Mouse (Mus musculus) lung, postnatal 4 days (tissue): ENCODE measurements around the gene Car5a.

Experiments
- DNase-seq, 2 experiments: peaks; one replicate each; pipeline ENCODE4 v3.0.0; 2021

The Car5a gene

DNA sequence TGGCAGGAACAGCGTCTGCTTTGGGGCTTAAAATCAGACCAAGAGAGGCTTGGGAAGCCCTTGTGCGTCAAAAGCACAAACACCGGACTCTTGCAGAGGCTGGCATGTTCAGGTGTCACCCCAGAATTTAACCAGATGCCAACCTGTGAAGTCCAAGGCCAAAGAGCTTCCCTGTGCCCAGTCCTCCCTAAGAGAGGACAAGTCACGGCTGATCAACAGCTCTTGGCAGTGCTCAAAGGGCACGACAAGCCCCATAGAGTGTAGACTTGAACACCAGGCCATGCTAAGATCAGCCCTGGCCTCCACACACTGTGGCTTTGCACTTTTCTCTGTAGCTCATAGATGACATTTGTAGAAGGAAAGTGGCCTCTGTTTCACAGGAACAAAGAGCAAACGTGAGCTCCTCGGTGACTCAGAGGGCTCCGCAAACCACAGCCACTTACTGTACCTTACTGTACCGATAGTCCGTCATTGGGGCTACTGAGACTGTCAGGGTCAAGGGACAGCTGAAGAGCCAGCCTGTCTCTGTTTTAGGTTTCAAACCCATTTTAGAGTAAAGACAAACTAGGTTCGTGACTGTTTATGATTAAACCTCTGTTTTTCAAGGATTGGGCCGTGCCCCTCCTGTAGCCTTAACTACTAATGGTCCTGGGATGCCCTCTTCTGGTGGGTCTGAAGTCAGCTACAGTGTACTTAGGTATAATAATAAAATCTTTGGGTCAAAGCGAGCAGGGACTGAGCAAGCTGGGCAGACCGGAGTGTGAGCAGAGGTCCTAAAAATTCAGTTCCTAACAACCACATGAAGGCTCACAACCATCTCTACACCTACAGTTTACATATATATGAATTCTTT is 11.8 kb downstream of the Car5a start:
- no peak for DNase-seq

DNA sequence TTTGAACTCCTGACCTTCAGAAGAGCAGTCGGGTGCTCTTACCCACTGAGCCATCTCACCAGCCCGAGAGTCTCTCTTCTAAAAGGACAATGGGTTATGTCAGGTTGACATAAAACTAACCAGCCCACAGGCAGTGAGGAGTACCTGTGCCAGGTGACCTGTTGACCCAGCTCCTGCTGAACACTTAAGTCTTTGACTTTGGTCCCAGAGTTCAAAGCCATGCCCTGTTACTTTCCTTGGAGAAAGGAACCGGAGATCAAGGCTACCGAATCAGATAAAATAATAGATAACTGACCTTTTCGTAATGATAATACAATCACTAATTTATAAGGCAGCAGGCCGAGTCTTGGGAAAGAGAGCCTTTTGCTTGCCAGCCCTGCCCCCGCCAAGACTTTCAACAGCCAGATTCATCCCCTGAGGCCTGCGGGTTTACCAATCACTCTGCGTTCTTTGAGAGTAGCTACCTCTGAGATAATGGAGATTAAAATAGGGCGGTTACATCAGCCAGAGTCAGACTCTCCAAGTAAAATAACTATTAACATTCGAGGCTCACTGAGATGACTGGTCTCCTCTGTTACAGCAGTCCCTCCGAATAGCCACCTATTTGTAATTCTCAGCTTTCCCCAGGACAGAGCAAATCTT is 12.6 kb downstream of the Car5a start:
- DNase-seq, result no peak

DNA sequence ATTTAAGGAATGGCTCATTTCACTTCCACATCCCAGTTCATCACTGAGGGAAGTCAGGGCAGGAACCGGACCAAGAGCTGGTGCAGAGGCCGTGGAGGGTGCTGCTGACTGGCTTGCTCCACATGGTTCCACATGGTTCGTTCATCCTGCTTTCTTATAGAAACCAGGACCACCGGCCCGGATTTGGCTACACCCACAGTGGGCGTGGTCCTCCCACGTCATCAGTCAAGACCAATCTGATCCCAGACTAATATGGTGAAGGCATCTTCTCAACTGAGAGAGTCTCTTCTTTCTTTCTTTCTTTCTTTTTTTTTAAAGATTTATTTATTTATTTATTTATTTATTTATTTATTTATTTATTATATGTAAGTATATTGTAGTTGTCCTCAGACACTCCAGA is 13.1 kb downstream of the Car5a start:
- DNase-seq, result no peak

- DNase-seq, result no peak
These were observed 14.7 kb downstream of the Car5a start for GRCm38 (mm10) chr8:121930047-121930446.

- DNase-seq, result peak; percentile 54 to 68
These were observed 17.4 kb downstream of the Car5a start for GRCm38 (mm10) chr8:121927316-121927715.

GRCm38 (mm10) chr8:121926266-121926665 is 18.4 kb downstream of the Car5a start:
- DNase-seq, result no peak

GRCm38 (mm10) chr8:121925624-121926023 is 19.1 kb downstream of the Car5a start:
- peak; percentile 73 to 85 for DNase-seq

GRCm38 (mm10) chr8:121924681-121925080 is 20.0 kb downstream of the Car5a start:
- DNase-seq, result no peak

DNA sequence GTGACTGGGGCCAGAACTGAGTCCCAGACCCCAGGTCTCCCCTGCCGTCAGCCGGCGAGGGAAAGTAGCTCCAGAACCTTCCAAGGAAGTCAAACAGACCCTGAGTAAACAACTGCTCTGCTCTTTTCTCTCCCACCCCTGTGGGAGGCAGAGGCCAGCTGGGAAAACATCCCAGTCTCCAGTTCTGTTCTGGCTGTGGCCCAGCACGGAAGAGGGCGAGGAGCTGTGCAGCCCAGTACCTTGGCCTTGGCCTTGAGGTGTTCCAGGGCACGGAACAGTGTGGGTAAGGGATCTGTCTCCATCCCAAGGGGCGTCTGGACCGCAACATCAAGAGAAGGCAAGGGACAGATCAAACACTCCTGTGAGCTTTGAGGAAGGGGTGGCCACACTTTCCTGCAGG is 22.6 kb downstream of the Car5a start:
- DNase-seq, result peak; percentile 69 to 84

GRCm38 (mm10) chr8:121921582-121921981 is 23.1 kb downstream of the Car5a start:
- DNase-seq, result peak in 1 of 2 experiments; percentile 60

DNA sequence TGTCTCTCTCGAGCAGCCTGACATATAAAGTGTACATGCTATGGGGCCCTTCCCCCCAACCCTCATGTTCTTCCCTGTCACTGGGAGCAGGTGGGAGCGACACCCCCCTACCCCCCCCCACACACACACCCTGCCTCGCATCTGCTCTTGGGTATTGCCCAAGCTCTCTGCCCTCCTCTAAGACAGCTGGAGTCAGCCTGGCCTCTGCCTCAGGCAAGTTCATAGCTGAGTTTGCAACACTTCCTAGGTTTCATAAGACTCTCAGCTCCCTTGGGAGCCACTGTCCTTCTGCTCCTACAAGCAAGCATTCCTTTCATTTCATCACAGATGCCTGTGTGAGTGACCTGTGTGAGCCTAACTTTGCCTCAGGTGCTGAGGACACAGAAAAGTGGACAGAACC is 25.0 kb downstream of the Car5a start:
- peak; percentile 46 to 73 for DNase-seq

- no peak for DNase-seq
These were observed 25.5 kb downstream of the Car5a start for GRCm38 (mm10) chr8:121919158-121919557.

- DNase-seq, result no peak
These were observed 31.3 kb downstream of the Car5a start for GRCm38 (mm10) chr8:121913378-121913777.

- no peak for DNase-seq
These were observed 31.9 kb downstream of the Car5a start for GRCm38 (mm10) chr8:121912831-121913230.

DNA sequence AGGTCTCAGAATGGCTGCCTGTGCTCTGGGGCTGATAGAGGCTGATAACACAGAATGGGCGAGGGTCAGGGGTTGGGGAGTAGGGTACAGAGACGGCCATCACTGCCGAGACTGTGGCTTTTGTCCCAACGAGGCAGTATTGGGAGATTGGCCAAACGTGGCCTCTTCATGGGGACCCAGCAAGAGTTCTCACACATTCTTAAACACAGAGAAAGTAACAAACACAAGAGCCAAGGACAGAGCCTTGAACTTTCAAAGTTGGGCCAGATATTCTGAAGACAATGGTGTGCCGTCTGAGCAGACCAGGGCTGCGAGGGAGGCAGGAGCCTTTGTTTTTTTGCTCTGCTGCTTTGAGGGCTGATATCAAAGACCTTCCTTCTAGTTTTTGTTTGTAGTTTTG is 32.7 kb downstream of the Car5a start:
- no peak for DNase-seq

- DNase-seq, result no peak
These were observed 33.3 kb downstream of the Car5a start for GRCm38 (mm10) chr8:121911400-121911799.

- peak; percentile 40 to 83 for DNase-seq
These were observed 35.0 kb downstream of the Car5a start for GRCm38 (mm10) chr8:121909663-121910062.

GRCm38 (mm10) chr8:121909148-121909541 is 35.6 kb downstream of the Car5a start:
- peak; percentile 27 to 43 for DNase-seq

DNA sequence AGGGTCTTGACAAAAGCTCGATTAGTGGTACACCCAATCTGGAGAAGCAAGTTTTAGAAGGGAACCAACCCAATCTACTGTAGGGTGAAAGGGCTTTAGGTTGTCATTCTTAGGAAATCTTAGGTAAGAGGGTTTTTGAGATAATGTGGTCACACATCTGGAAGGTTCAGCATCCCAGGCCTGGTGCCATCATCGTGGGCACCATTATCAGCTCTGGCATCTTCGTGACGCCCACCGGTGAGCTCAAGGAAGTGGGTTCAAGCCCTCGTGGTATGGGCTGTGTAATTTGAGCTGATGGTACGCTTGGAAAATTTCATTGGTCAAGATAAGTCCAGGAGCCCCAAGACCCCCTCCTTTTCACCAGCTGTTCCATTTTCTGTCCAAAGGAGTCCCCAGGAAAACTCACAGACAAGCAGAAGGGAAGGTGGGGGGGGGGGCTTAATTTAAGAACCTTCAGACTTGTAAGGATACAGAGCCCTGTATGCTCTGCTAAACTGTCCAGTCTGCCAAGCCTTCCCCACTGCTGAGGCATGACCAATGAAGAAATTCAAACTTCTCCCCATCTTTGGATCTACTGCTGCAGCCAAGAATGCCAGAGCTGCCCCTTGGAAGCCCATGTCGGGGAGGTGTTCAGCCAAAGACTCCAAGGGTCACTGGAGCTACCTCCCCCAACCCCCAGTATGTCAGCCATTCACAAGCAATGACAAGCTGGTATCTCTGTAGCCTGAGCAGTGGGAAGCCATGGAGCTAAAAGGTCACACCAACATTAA is 36.1 kb downstream of the Car5a start:
- DNase-seq, result no peak

GRCm38 (mm10) chr8:121907587-121908248 is 37.0 kb downstream of the Car5a start, which contains the start of gene Slc7a5:
TSS of gene Slc7a5 (minus strand) at chr8:121907694.
- peak; percentile 98 for DNase-seq

GRCm38 (mm10) chr8:121906542-121907512 is 37.9 kb downstream of the Car5a start:
- DNase-seq, result peak; percentile 36 to 46

DNA sequence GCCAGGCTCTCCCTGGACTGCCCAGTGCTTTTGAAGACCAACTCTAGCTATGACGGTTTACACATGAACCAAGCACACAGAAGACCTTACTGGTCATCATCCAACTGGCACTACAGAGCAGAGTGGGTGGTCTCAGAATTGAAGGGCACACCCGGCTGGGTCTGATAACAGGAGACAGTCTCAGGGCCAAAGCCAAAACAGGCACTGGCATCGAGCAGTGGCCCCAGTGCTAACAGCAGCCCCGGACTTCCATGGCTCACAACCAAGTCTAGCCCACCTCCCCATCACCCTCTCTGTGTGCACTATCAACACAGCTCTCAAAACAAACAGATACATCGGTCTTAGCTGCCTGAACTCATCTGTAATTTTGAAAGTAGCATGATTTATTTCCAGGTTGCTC is 38.8 kb downstream of the Car5a start:
- no peak for DNase-seq
